ENCODE assay signal across 16 mouse cellular contexts in genomic region chr2:6449656-6450055, GRCm38 (mm10).
"Had no signal": no experiment of that assay in that cellular context is flagged by ENCODE, and none has a peak within 500 bp of the region (broad histone marks: within the 10 kb centered on the region; RNA-seq: fewer than 3 reads in every experiment).

No protein-coding gene starts in this region.

- H3K4me3 ChIP-seq: limb, embryonic 13.5 days; liver, embryonic 15.5 days; midbrain, embryonic 10.5 days; myocyte; neural tube, embryonic 12.5 days had no signal

- H3K9me3 ChIP-seq: limb, embryonic 13.5 days; liver, embryonic 15.5 days; midbrain, embryonic 10.5 days; neural tube, embryonic 12.5 days had no signal

- H3K4me2 ChIP-seq: limb, embryonic 13.5 days; liver, embryonic 11.5 days; liver, embryonic 15.5 days; neural tube, embryonic 12.5 days had no signal

- H3K4me1 ChIP-seq: midbrain, embryonic 10.5 days had no signal

- H3K27ac ChIP-seq: limb, embryonic 13.5 days; liver, embryonic 15.5 days; midbrain, embryonic 10.5 days; neural tube, embryonic 12.5 days had no signal

- H3K27me3 ChIP-seq: limb, embryonic 13.5 days; liver, embryonic 15.5 days; neural tube, embryonic 12.5 days had no signal

- ATAC-seq: lung, postnatal 0 days had no signal

- DNase-seq: kidney, adult 11 months; kidney, postnatal 14 days; layer of hippocampus, adult 9-11 months; layer of hippocampus, postnatal 36 days; lung, adult 2 months; lung, postnatal 4 days; right cerebral cortex, adult 18-20 months; right cerebral cortex, postnatal 25 days; thymus, postnatal 36 days had no signal

- H3K9ac ChIP-seq: limb, embryonic 13.5 days; liver, embryonic 15.5 days; neural tube, embryonic 12.5 days had no signal

- H3K36me3 ChIP-seq: liver, embryonic 15.5 days had no signal
